Mouse (Mus musculus): ENCODE data around the gene Wfdc15b. TPM values are rescaled to one million over a fixed set of nuclear protein-coding genes. Genes with fewer than 3 reads are reported as not detected.

Wfdc15b gene
- total RNA-seq, 2 experiments from 2014 or later, result not detected

GRCm38 (mm10) chr2:164180770-164181169 lies 40.7 kb downstream of the Wfdc15b start:
- no peak for DNase-seq (ENCODE audit: low spot score in 2 of 2)

- DNase-seq (ENCODE audit: low spot score in 2 of 2), result peak; percentile 41 to 48
These were observed 41.3 kb downstream of the Wfdc15b start for GRCm38 (mm10) chr2:164180124-164180523.

- no peak for DNase-seq (ENCODE audit: low spot score in 2 of 2)
These were observed 43.6 kb downstream of the Wfdc15b start for GRCm38 (mm10) chr2:164177831-164178230.

GRCm38 (mm10) chr2:164175850-164176249 lies 45.6 kb downstream of the Wfdc15b start:
- DNase-seq (ENCODE audit: low spot score in 2 of 2), result no peak

- DNase-seq (ENCODE audit: low spot score in 2 of 2), result peak; percentile 29 to 43
These were observed 46.6 kb downstream of the Wfdc15b start for GRCm38 (mm10) chr2:164174649-164175395.

- DNase-seq (ENCODE audit: low spot score in 2 of 2), result no peak
These were observed 48.1 kb downstream of the Wfdc15b start for GRCm38 (mm10) chr2:164173394-164173793.

DNA sequence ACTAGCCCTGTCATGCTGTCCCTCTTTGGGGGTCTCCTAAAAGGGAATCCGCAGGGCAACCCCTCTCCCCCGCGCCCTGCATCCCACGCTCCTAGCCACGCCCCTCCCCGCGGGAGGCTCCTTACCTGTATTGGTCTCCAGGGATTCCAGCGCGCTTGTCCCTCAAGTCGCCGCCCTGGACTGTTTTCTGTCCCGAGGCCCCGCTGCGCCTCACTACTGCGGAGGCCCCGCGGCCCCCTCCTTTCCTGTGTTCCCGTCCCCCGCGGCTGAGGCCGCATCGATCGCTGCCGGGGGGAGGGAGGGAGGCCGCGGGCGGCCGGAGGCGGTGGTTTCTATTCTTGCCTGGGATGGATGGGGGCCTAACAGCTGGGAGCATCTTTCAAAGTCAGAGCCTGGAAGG lies 50.6 kb downstream of the Wfdc15b start, which contains the start of gene Kcns1:
Gene Kcns1 (minus strand): TSS at position 212 of the 400 bp plus-strand sequence.
- DNase-seq (ENCODE audit: low spot score in 2 of 2), result no peak

- DNase-seq (ENCODE audit: low spot score in 2 of 2), result no peak
These were observed 51.1 kb downstream of the Wfdc15b start for GRCm38 (mm10) chr2:164170326-164170725.

DNA sequence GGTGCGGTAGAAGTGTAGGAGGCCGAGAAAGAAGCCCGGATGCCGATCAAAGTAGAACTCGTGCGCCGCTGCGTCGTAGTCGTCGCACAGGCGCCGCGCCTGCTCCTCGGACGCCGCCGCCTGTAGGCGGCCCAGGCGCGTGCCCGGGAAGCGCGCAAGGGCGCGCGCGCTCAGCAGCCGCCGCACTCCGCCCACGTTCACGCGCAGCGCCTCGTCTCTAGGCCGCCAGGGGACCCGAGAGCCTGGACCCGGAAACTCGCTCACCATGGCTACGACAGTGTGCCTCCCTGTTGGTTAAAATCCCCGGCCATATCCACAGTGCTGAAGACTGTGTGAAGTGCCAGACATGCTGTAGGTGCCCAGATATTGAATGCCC lies 52.9 kb downstream of the Wfdc15b start:
- peak in 1 of 2 experiments; percentile 45 for DNase-seq (ENCODE audit: low spot score in 2 of 2)

- peak; percentile 31 to 46 for DNase-seq (ENCODE audit: low spot score in 2 of 2)
These were observed 53.5 kb downstream of the Wfdc15b start for GRCm38 (mm10) chr2:164167752-164168570.

- no peak for DNase-seq (ENCODE audit: low spot score in 2 of 2)
These were observed 56.5 kb downstream of the Wfdc15b start for GRCm38 (mm10) chr2:164164941-164165340.

Other genes starting within 250 kb of the Wfdc15b start
- gene Ywhab, start 226.7 kb downstream of the Wfdc15b start, total RNA-seq (2021), result 100 to 1,000 TPM; 562 to 599 TPM
- 1 to 10 TPM; 1.7 TPM for gene Pabpc1l, start 196.2 kb downstream of the Wfdc15b start, total RNA-seq (2021)
- 10 to 100 TPM; 36.7 to 41.4 TPM for gene Stk4, start 151.3 kb downstream of the Wfdc15b start, total RNA-seq (2021)
- 10 to 100 TPM; 41.8 to 43.6 TPM for gene Tomm34, start 150.5 kb downstream of the Wfdc15b start, total RNA-seq (2021)
- gene Kcns1, start 50.5 kb downstream of the Wfdc15b start, total RNA-seq (2021), result 1 to 10 TPM; 6.5 to 7.7 TPM
- gene Wfdc5, start 38.9 kb downstream of the Wfdc15b start, total RNA-seq (2021), result not detected
- not detected for gene Wfdc12, start 31.1 kb downstream of the Wfdc15b start, total RNA-seq (2021)
- not detected for gene Wfdc15a, start 21.5 kb downstream of the Wfdc15b start, total RNA-seq (2021)
- gene Svs2, start 16.8 kb upstream of the Wfdc15b start, total RNA-seq (2021), result not detected
- gene Svs3b, start 35.0 kb upstream of the Wfdc15b start, total RNA-seq (2021), result not detected
- gene Svs4, start 56.8 kb upstream of the Wfdc15b start, total RNA-seq (2021), result not detected
- gene Svs3a, start 67.6 kb upstream of the Wfdc15b start, total RNA-seq (2021), result not detected
- gene Svs6, start 95.1 kb upstream of the Wfdc15b start, total RNA-seq (2021), result not detected
- not detected for gene Svs5, start 111.1 kb upstream of the Wfdc15b start, total RNA-seq (2021)
- gene Slpi, start 167.4 kb upstream of the Wfdc15b start, total RNA-seq (2021), result 1 to 10 TPM; 1.0 to 1.4 TPM
- under 1 TPM; 0.38 to 0.48 TPM for gene Rbpjl, start 181.5 kb upstream of the Wfdc15b start, total RNA-seq (2021)
- 10 to 100 TPM; 20.4 to 25.9 TPM for gene Matn4, start 183.5 kb upstream of the Wfdc15b start, total RNA-seq (2021)
- gene Sdc4, start 222.2 kb upstream of the Wfdc15b start, total RNA-seq (2021), result 10 to 100 TPM; 74.2 to 83.4 TPM
- gene Sys1, start 235.3 kb upstream of the Wfdc15b start, total RNA-seq (2021), result 10 to 100 TPM; 43.9 to 45.8 TPM
- gene Gm20458, start 239.3 kb upstream of the Wfdc15b start, total RNA-seq (2021), result 10 to 100 TPM in 1 of 2 experiments, 1 to 10 TPM in 1; 4.1 to 17.9 TPM